9 mouse cellular contexts compared by ENCODE assay signal in the genomic region with DNA sequence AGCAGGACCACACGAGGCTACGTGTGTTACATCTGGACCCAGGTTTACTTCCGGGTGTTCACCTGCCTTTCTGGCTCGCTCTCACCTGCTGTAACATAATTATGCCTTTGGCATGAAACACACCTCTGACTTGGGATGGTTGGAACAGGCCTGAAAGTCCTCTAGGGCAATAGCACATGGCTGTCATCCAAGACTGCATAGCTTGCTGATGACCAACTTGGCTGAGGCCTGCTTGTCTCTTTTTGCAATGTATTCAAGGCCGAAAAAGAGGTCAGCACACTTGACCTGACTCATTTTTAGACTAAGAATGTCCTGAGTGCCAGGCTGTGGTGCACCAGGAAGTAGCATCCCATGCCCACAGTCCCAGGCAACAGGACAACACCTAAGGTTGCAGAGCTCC. TPM values are rescaled to one million over a fixed set of nuclear protein-coding genes. Genes with fewer than 3 reads are reported as not detected.
A peak's percentile ranks its signal among the peaks of the same experiment; 100 is the strongest.
DNase-seq lines count a peak whose midpoint lies in the region; ATAC-seq and TF ChIP-seq lines count a peak whose summit lies in the region.
"Had no signal": no experiment of that assay in that cellular context is flagged by ENCODE, and none has a peak within 500 bp of the region (broad histone marks: within the 10 kb centered on the region; RNA-seq: fewer than 3 reads in every experiment).

No protein-coding gene starts in this region.

- H3K27me3 ChIP-seq in liver, postnatal 0 days (ENCODE audit: insufficient read depth, low read length): no peaks in the 10 kb centered on the region
- no peaks in the 10 kb centered on the region for H3K27me3 ChIP-seq in liver, embryonic 12.5 days (replicated peaks)
- H3K27me3 ChIP-seq: embryonic facial prominence, embryonic 13.5 days; intestine, embryonic 15.5 days had no signal

- H3K4me3 ChIP-seq in liver, postnatal 0 days (ENCODE audit: low read depth, low read length): no peak overlapping the region
- H3K4me3 ChIP-seq in liver, embryonic 12.5 days: no peak overlapping the region
- H3K4me3 ChIP-seq: embryonic facial prominence, embryonic 13.5 days; intestine, embryonic 15.5 days had no signal

- peak overlapping the region; percentile 48 for H3K27ac ChIP-seq in liver, postnatal 0 days (ENCODE audit: low read depth)
- H3K27ac ChIP-seq in liver, embryonic 12.5 days: no peak overlapping the region
- H3K27ac ChIP-seq: embryonic facial prominence, embryonic 13.5 days; intestine, embryonic 15.5 days had no signal

- H3K4me2 ChIP-seq in liver, postnatal 0 days (ENCODE audit: low read depth, low read length): no peak overlapping the region
- H3K4me2 ChIP-seq in liver, embryonic 12.5 days: no peak overlapping the region
- H3K4me2 ChIP-seq: embryonic facial prominence, embryonic 13.5 days; intestine, embryonic 15.5 days had no signal

- ATAC-seq in liver, postnatal 0 days: peak; percentile 85
- no peak for ATAC-seq in liver, embryonic 12.5 days
- ATAC-seq: intestine, embryonic 15.5 days had no signal

- intact Hi-C loops in heart, postnatal 10 days (cut with DNase I): no loop called here

- H3K36me3 ChIP-seq in liver, postnatal 0 days (replicated peaks; ENCODE audit: insufficient read depth, low read length): no peaks in the 10 kb centered on the region
- H3K36me3 ChIP-seq in liver, embryonic 12.5 days: no peaks in the 10 kb centered on the region
- H3K36me3 ChIP-seq: embryonic facial prominence, embryonic 13.5 days; intestine, embryonic 15.5 days had no signal

- no peaks in the 10 kb centered on the region for H3K4me1 ChIP-seq in liver, postnatal 0 days (ENCODE audit: insufficient read depth)
- no peaks in the 10 kb centered on the region for H3K4me1 ChIP-seq in liver, embryonic 12.5 days
- H3K4me1 ChIP-seq: embryonic facial prominence, embryonic 13.5 days; intestine, embryonic 15.5 days had no signal

- H3K9me3 ChIP-seq in liver, postnatal 0 days (ENCODE audit: low read length): no peaks in the 10 kb centered on the region
- H3K9me3 ChIP-seq in liver, embryonic 12.5 days (replicated peaks): no peaks in the 10 kb centered on the region
- H3K9me3 ChIP-seq: embryonic facial prominence, embryonic 13.5 days; intestine, embryonic 15.5 days had no signal

- no peak for TF ChIP-seq EP300 in liver, postnatal 0 days (IDR thresholded peaks at IDR 0.05; ENCODE audit: low read depth)

- TF ChIP-seq CTCF in liver, postnatal 0 days (IDR thresholded peaks at IDR 0.05; ENCODE audit: low read depth): no peak

- peak; percentile 34 for DNase-seq in liver, postnatal 0 days
- DNase-seq in brain, adult 2 months (ENCODE audit: low read depth, low spot score): peak; percentile 68
- DNase-seq in heart, postnatal 10 days: peak; percentile 83
- DNase-seq in skeletal muscle tissue, adult 2 months (ENCODE audit: low read depth, low spot score): peak; percentile 44
- DNase-seq in c-Kit-positive CD71-positive TER-119-positive erythroid progenitor cells, embryonic 14.5 days (ENCODE audit: low spot score): no peak
- DNase-seq in layer of hippocampus, postnatal 36 days: no peak

- 81% methylated on average over 5 of the region's 5 CpGs for WGBS in liver, postnatal 0 days (ENCODE audit: insufficient replicate concordance)
- WGBS in liver, embryonic 12.5 days (ENCODE audit: insufficient replicate concordance): 81% methylated on average over 5 of the region's 5 CpGs

- no peak overlapping the region for H3K9ac ChIP-seq in liver, postnatal 0 days (replicated peaks)
- no peak overlapping the region for H3K9ac ChIP-seq in liver, embryonic 12.5 days
- H3K9ac ChIP-seq: embryonic facial prominence, embryonic 13.5 days; intestine, embryonic 15.5 days had no signal

RNA-seq across cellular contexts. Expression of a gene that starts 12.1 kb away (rescaled TPM):
- polyA plus RNA-seq in liver, postnatal 0 days (2015; fragmentation: Nextera tagmentation; extraction: Ambion mirVana): 19.3 and 20.4 TPM in 2 replicates
- 56.8 and 62.0 TPM in 2 replicates for polyA plus RNA-seq in liver, embryonic 12.5 days (2016; fragmentation: Nextera tagmentation; extraction: Ambion mirVana)
- total RNA-seq in heart, postnatal 10 days (2021): 10 to 100 TPM; 86.3 to 96.3 TPM
- total RNA-seq in layer of hippocampus, postnatal 36 days (2021): 10 to 100 TPM; 57.3 to 62.1 TPM

Comparison
In these comparisons a context has a peak if more than half of its experiments do, and no peak if none do; other contexts are left out.
1. DNase-seq: peak in liver, postnatal 0 days (single experiment), brain, adult 2 months (single experiment), heart, postnatal 10 days (2 of 2) and skeletal muscle tissue, adult 2 months (single experiment); none in c-Kit-positive CD71-positive TER-119-positive erythroid progenitor cells, embryonic 14.5 days (single experiment) and layer of hippocampus, postnatal 36 days (0 of 2).